Mouse (Mus musculus) R1 (cell line): ENCODE results near the gene Zfp457.
"Not testable (repeated sequence)": the region's sequence is repeated elsewhere in the genome, so short reads cannot be mapped to it uniquely, and the experiment has no call there.

Experiments used
- DNase-seq: peaks from one replicate; pipeline ENCODE4 v3.0.0-alpha.2; 2018; ENCODE audit warnings: low read depth, low spot score

Gene Zfp457

DNA sequence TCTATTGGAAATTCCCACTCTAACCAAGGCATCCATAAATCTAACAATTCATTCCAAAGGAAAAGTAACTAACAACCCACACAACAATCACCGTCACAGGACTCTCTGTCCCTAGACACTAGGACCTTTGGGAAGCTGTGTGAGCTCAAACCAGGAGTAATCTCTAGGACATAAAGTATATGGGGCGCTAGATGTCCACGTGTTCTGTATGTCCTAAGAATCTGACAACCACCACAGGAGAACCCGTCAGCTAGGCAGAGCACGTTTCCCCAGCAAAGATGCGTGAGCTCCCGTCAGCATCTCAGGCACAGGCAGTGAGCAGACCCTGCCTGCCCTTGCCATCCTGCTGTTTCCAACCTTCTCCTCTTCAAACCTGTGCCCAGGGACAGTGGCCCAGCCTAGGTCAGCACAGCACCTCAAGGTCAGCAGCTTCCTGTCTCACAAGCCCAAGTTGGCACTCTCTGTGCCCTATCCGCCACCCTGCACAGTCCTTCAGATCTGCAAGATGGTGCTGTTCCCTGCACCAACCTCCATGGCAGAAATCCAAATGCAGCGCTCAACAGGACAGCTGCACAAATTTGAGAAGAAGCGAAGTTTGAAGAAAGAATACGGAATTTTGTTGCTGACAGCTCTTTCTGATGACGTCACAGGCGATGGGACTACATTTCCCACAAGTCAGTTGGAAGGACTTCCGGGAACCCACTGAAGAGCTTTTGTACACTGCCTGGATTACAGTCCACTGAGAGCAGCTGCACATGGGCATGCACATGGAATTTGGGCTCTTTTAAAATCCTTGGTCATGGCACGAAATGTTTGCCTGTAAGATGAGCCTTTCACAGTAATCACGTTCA, at the start of gene Zfp457:
Gene Zfp457, minus strand, starts transcription at position 664 of the 851 bp plus-strand sequence.
- DNase-seq = peak; percentile 92

DNA sequence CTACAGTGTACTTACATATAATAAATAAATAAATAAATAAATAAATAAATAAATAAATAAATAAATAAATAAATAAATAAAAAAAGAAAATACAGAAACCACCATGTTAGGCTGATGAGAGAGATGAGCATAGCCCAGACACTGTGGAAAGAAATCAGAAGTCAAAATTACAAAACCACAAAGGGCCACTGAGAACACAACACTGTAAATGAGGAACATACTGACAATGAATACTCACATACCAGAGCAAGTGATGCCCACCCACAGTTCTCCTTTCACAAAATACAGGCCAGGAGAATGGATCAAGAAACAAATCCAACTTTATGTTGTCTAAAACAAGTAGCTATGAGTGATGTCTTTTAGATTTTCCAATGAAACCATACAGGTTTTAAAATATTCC, 45.6 kb upstream of the Zfp457 start:
- DNase-seq = no peak

DNA sequence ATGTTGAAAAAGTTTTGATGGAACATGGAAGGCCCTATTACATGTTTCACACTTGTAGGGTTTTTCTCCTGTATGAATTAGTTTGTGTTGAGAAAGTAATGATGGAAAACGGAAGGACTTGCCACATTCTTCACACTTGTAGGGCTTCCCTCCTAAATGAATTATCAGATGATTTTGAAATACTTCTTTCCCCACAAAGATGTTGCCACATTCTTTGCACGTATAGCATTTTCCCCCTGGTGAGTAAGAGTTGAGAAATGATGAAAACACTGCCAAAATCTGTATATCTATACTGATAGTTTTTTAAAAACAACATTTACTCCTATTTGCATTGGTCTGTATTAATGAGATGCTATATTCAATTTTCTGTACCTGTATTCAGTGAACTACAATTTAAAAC, 37.1 kb upstream of the Zfp457 start:
- no peak for DNase-seq

DNA sequence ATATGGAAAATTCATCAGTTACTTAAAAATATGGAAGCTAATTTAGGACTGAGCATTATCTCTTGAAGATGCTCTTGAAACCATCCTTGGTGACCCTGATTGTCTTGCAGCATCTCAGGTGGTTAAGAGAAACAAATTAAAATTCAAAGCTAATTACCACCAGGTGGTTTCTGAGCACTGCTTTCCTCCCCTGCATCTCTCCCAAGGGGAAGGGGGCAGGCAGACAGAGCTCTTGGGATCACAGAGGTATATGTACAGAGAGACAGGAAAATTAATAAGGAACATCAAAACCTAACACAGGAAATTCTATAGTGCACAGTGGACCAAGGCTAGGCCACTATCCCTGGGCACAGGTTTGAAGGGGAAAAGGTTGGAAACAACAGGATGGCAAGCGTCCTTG, 26.6 kb upstream of the Zfp457 start:
- DNase-seq = no peak

DNA sequence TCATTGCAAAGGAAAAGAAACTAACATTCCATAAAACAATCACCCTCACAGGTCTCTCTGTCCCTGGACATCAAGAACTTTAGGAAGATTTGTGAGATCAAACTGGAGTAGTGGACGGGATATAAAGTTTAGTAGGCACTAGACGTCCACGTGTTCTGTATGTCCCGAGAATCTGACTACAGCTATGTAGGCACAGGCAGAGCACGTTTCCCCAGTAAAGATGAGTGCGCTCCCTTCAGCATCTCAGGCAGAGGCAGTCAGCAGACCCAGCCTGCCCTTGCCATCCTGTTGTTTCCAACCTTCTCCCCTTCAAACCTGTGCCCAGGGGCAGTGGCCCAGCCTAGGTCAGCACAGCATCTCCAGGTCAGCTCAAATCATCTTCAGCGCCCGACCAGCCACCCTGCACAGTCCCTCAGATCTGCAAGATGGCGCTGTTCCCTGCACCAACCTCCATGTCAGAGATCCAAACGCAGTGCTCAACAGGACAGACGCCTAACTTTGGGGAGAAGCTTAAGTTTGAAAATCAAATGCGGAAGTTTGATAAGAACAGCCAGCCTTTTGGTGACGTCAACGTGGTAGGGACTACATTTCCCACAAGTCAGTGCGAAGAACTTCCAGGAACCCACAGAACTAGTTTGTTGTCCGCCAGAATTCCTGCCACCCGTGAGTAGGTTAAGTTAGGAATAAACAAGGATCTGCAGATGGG, 25.9 kb upstream of the Zfp457 start, which contains the start of gene Zfp595:
Gene Zfp595, minus strand, starts transcription at position 552 of the 706 bp plus-strand sequence.
- DNase-seq = peak; percentile 92

DNA sequence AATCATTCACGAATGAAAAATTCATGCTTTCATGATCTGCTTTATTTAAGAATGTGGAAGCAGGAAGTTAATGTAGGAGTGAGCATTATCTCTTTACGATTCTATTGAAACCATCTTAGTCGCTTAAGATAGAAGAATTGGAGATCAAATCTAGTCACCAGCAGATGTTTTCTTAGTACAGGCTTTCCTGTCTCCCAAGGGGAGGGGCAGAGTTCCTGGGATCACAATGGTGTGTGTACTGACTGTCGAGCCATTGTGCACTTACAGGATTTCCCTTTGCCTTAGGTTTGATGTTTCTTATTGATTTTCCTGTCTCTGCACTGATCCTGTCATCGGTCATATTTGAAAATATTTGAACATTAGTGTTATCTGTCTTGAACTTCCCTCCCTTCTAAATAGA, 433 bp upstream of the Zfp457 start:
- peak; percentile 39 for DNase-seq

DNA sequence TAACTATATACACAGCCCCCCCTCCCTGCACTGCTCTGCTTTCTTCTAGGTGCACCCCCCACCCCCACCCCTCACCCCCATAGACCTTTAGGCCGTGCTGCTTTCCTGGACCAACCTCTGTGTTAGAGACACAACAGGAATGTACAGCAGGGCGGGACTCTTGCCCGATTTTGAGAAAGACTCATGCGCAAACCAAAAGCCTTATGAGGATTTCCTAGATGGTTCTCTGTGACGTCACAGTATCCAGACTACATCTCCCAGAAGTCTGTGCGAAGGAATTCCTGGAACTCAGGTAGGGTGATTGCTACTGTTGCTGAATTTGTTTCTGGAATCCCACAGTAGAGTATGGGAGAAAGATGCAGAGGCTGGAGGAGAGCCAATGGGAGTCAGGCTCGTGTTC, 28.0 kb downstream of the Zfp457 start, which contains the start of gene Zfp458:
Gene Zfp458, minus strand, starts transcription at position 153 of the 400 bp plus-strand sequence.
- DNase-seq = peak; percentile 90

DNA sequence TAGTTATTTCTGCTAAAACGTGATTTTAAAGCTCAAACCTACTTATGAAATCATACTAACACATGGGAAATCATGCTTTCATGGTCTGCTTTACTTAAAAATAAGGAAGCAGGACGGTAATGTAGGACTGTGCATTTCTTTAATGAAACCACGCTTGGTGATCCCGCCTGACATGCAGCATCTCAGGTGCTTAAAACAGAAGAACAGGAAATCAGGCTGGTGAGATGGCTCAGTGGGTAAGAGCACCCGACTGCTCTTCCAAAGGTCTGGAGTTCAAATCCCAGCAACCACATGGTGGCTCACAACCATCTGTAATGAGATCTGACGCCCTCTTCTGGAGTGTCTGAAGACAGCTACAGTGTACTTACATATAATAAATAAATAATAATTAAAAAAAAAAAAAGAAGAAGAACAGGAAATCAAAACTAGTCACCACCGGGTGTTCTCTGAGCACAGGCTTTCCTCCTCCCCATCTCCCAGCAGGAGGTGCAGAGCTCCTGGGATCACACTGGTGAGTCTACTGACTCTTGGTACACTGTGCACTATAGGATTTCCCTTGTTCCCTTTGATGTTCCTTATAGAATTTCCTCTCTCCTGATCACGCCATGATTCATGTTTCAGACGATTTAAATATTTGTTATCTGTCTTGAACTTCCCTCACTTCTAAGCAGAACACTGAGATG, 36.8 kb downstream of the Zfp457 start:
- not testable (repeated sequence) for DNase-seq

DNA sequence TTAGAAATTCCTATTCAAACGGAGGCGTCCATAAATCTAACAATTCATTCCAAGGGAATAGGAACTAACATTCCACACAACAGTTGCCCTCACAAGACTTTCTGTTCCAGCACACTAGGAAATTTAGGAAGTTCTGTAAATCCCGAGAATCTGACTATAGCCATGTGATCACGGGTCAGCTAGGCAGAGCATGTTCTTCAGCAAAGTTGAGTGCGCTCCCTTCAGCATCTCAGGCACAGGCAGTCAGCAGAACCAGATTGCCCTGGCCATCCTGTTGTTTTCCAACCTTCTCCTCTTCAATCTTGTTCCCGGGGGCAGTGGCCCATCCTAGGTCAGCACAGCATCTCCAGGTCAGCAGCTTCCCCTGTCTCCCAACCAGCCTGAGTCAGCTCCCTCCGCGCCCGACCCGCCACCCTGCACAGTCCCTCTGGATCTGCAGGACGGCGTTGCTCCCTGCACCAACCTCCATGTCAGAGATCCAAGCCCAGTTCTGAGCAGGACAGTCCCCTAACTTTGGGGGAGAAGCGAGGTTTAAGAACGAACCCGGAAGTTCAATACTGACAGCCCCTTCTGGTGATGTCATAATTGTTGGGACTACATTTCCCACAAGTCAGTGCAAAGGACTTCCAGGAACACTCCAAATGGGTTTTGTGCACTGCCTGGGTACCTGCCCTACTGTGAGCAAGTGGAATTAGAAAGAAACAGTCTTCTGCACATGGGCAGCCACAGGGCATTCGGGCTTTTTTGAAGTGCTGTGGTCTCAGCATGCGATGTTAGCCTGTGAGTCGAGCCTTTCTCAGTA, 37.5 kb downstream of the Zfp457 start:
- DNase-seq = peak; percentile 91
